Mouse (Mus musculus) layer of hippocampus, adult 2 months (tissue): ENCODE data around the gene Klf9. TPM values are rescaled to one million over a fixed set of nuclear protein-coding genes. Genes with fewer than 3 reads are reported as not detected.

Experiments
- DNase-seq, 2 experiments: peaks; one replicate each; pipeline ENCODE4 v3.0.0; 2022; ENCODE audit warnings: low spot score in 2 of 2
- H3K27ac ChIP-seq: fragments of 200-600 bp; 2 replicates; pipeline ENCODE4 v1.8.1; 2022
- H3K4me3 ChIP-seq: fragments of 200-600 bp; 2 replicates; pipeline ENCODE4 v1.8.1; 2022; ENCODE audit warnings: mild to moderate bottlenecking
- CTCF ChIP-seq: fragments of 200-600 bp; conservative IDR thresholded peaks from 2 replicates; pipeline ENCODE4 v1.8.1; 2022; ENCODE audit warnings: antibody characterized with exemption, mild to moderate bottlenecking, moderate library complexity
- microRNA-seq, 2 experiments: library from miRNA; unstranded; fragments of <30 nt; microRNA quantifications; one replicate each; pipeline ENCODE4 v1.2.0; 2021
- total RNA-seq, 2 experiments: library from RNA; stranded (reverse); gene quantifications; 2 replicates each; pipeline ENCODE4 v1.2.3; 2021

The Klf9 gene
- total RNA-seq, 2 experiments from 2014 or later, result 176 to 178 TPM

DNA sequence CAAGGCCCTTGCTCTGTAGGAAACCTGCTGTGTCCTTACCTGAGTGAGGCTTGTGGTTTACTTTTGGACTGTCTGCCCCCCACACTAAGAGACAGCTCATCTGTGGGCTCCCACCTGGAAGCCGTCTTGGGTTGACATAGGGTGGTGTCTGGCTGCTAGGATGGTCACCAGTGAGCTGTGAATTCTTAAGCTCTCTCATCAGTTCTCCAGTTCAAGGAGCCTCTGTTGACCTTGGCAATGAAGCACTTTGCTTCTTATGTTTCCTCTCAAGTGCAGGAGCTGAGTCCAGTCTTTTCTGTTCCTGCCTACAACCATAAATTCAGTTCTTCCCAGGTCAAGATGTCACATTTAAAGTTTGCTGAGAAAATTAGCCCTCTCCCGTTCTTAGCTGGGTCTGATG, 34.5 kb downstream of the Klf9 start:
- Histone ChIP-seq H3K4me3 (no peak overlapping the region), H3K27ac (no peak overlapping the region)
- DNase-seq, result no peak
- TF ChIP-seq CTCF, result no peak

DNA sequence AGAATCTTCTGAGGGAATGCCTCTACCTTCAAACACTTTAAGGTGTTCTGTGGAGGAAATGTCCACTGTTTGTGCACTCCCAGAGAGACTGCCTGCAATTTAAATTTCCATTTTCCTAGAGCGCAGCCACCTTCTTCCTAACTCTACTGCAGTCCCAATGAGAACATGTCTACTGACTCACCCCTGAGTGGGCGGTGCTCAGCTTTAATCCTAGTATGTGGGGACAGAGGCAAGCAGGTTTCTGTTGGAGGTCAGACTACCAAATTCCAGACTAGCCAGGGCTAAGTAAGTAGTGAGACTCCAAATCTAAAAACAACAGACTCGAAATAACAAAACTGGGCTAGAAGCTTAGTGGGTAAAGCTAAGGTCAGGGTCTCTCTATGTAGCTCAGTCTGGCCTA, 37.5 kb downstream of the Klf9 start:
- no peak for DNase-seq
- no peak overlapping the region for H3K27ac ChIP-seq
- H3K4me3 ChIP-seq, result no peak overlapping the region
- TF ChIP-seq CTCF, result no peak

- Histone ChIP-seq H3K4me3 (no peak overlapping the region), H3K27ac (no peak overlapping the region)
- no peak for DNase-seq
- TF ChIP-seq CTCF, result no peak
Observed at GRCm38 (mm10) chr19:23183493-23183892, 42.5 kb downstream of the Klf9 start.

- TF ChIP-seq CTCF, result no peak
- H3K4me3 ChIP-seq, result no peak overlapping the region
- DNase-seq, result no peak
Observed at GRCm38 (mm10) chr19:23184068-23184467, 43.0 kb downstream of the Klf9 start.

GRCm38 (mm10) chr19:23187732-23188131, 46.7 kb downstream of the Klf9 start:
- no peak overlapping the region for H3K27ac ChIP-seq
- DNase-seq, result peak in 1 of 2 experiments; percentile 48
- H3K4me3 ChIP-seq, result no peak overlapping the region
- no peak for TF ChIP-seq CTCF

More at GRCm38 (mm10) chr19:23184068-23184467, 43.0 kb downstream of the Klf9 start:
- H3K27ac ChIP-seq, result no peak overlapping the region

DNA sequence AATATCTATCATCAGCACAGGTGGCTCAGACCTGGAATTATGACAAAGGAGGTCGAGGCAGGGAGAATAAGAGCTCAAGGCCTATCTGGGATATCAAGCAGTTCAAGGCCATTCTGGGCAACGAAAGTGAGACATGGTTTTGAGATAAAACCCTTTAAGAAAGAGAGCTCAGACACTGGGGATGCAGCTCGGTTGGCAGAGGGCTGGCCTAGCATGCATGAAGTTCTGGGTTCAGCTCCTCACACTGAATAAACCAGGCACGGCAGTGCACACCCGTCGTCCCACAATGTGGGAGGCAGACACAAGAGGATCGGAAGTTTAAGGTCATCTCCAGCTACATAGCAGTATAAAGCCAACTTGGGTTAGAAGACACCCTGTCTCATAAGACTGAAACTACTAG, 48.0 kb downstream of the Klf9 start:
- DNase-seq, result no peak
- TF ChIP-seq CTCF, result no peak
- Histone ChIP-seq H3K4me3 (no peak overlapping the region), H3K27ac (no peak overlapping the region)

GRCm38 (mm10) chr19:23189744-23190143, 48.7 kb downstream of the Klf9 start:
- H3K4me3 ChIP-seq, result no peak overlapping the region
- H3K27ac ChIP-seq, result no peak overlapping the region
- DNase-seq, result no peak
- TF ChIP-seq CTCF, result no peak

DNA sequence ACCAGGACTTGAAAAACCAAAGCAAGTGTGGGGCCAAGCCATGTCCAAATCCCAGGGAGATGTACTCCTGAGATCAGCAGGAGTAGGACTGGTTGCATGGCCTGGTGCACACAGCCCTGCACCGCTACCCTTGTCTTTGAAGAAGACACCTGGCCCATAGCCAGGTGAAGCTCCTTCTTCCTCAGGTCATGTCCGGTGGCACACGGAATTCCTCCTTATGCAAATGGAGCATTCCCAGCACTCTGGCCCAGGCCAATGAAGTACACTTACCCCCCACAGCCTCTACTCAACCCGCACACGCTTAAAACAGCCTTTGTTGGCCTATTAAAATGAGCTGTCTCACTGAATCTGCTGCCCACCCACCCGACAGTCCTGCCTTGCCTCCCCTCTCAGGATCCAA, 50.5 kb downstream of the Klf9 start:
- Histone ChIP-seq H3K27ac (no peak overlapping the region), H3K4me3 (no peak overlapping the region)
- no peak for DNase-seq
- TF ChIP-seq CTCF, result no peak

DNA sequence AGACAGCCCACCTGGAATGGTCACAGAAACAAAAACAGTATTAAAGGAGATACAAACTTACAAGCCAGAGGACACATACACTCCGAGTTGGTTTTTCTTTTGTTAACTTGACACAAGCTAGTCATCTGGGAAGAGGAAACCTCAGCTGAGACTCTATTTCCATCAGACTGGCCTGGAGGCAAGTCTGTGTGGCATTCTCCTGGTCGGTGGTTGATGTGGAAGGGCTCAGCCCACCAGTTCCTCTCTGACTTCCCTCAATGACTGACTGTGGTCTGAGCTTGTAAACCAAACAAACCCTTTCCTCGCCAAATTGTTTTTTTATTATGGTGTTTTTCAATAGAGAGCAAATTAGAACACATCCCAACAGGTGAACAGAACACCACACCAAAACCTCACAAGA, 52.0 kb downstream of the Klf9 start:
- H3K27ac ChIP-seq, result no peak overlapping the region
- TF ChIP-seq CTCF, result no peak
- H3K4me3 ChIP-seq, result no peak overlapping the region
- DNase-seq, result no peak

DNA sequence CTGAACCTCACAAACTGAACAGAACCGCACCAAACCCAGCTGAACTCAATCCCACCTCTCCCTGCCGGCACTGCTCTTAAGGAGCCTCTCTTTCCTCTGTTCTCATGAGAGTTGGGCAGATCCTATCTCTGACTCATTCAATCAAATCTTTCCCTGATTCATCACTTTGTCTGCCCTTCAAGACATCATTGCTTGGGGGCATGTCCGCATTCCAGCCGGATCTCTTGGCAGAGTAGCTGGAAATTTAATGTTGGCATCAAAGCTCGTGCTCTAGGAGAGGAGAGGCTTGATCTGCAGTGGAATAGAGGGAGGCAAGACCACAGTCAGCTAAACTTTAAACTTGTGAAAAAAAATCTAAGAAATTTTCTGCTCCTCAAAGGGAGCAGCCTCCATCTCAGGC, 61.1 kb downstream of the Klf9 start:
- TF ChIP-seq CTCF, result no peak
- H3K27ac ChIP-seq, result no peak overlapping the region
- H3K4me3 ChIP-seq, result no peak overlapping the region

DNA sequence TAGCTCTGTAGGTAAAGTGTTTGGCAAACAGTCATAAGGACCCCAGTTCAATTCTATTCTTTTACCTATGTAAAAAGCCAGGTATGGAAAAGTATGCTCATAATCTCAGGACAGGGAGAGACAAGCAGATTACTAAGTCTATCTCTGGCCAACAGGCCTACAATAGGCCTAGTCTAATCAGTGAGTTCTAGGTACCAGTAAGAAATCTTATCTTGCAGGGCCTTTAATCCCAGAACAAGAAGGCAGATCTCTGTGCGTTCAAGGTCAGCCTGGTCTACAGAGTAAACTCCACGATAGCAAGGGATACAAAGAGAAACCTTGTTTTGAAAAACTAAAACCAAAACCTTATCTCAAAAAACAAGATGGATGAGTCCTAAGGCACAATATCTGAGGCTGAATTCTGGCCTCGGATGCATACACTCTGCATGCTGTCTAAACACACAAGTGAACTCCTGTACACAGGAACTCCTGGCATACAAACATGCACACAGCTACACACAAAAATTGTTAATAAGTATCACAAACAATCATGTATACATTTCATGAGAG, 62.6 kb downstream of the Klf9 start:
- Histone ChIP-seq H3K4me3 (no peak overlapping the region), H3K27ac (no peak overlapping the region)
- DNase-seq, result no peak
- TF ChIP-seq CTCF, result no peak

More for the DNA sequence above, 61.1 kb downstream of the Klf9 start:
- no peak for DNase-seq

- DNase-seq, result no peak
- peak overlapping the region; percentile 52 for H3K27ac ChIP-seq
- H3K4me3 ChIP-seq, result no peak overlapping the region
- peak; percentile 62 for TF ChIP-seq CTCF
Observed at GRCm38 (mm10) chr19:23211325-23211724, 70.3 kb downstream of the Klf9 start.

DNA sequence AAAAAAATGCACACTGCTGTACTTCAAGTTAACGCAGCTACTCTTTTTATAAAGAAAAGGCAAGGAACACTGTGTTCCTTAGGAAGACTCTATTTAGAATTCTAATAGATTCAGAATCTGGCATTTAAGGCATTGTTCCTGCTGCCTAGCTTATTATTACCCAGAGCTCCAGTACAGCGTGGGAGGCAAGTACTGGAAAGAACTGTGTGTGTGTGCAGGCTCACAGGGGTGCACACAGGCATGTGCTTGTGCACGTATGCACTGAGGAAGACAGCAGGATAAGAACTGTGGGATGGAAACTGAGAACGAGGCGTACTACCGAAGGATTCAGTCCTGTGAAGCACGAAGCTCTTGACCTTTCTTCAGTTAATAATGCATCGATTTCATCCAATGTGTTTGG, 73.3 kb downstream of the Klf9 start:
- H3K27ac ChIP-seq, result peak overlapping the region; percentile 89
- peak; percentile 55 to 85 for DNase-seq
- no peak overlapping the region for H3K4me3 ChIP-seq
- TF ChIP-seq CTCF, result no peak

Small RNA genes within 50 kb of the gene (microRNA-seq; reads per million reads assigned to microRNA genes)
- 0 reads per million in 2 experiments for gene Mir1192

Other genes with a start within 250 kb of the Klf9 start
- 10 to 100 TPM; 31.7 to 40.8 TPM for gene Smc5, start 132.7 kb downstream of the Klf9 start, total RNA-seq